Mouse (Mus musculus): Measurements from ENCODE around the gene Slc30a4.

Slc30a4 gene

GRCm38 (mm10) chr2:122702181-122703036 lies at the start of gene Slc30a4:
Gene Slc30a4, minus strand, starts transcription at chr2:122702663.
- peak; percentile 53 to 79 for DNase-seq (ENCODE audit: low spot score in 2 of 2)

- DNase-seq (ENCODE audit: low spot score in 2 of 2), result no peak
Measured at GRCm38 (mm10) chr2:122746461-122746860, 44.0 kb upstream of the Slc30a4 start.

GRCm38 (mm10) chr2:122739023-122739422 lies 36.6 kb upstream of the Slc30a4 start:
- no peak for DNase-seq (ENCODE audit: low spot score in 2 of 2)

- DNase-seq (ENCODE audit: low spot score in 2 of 2), result peak; percentile 87 to 90
Measured at GRCm38 (mm10) chr2:122737894-122738830, 35.7 kb upstream of the Slc30a4 start, which contains the start of gene Bloc1s6. Gene Bloc1s6, plus strand, starts transcription at chr2:122738503.

GRCm38 (mm10) chr2:122731456-122731855 lies 29.0 kb upstream of the Slc30a4 start:
- no peak for DNase-seq (ENCODE audit: low spot score in 2 of 2)

GRCm38 (mm10) chr2:122725604-122726003 lies 23.1 kb upstream of the Slc30a4 start:
- no peak for DNase-seq (ENCODE audit: low spot score in 2 of 2)

GRCm38 (mm10) chr2:122720564-122720963 lies 18.1 kb upstream of the Slc30a4 start:
- DNase-seq (ENCODE audit: low spot score in 2 of 2), result no peak

GRCm38 (mm10) chr2:122719232-122719631 lies 16.8 kb upstream of the Slc30a4 start:
- DNase-seq (ENCODE audit: low spot score in 2 of 2), result no peak

- no peak for DNase-seq (ENCODE audit: low spot score in 2 of 2)
Measured at GRCm38 (mm10) chr2:122716301-122716842, 13.9 kb upstream of the Slc30a4 start.

GRCm38 (mm10) chr2:122715148-122715692 lies 12.8 kb upstream of the Slc30a4 start:
- no peak for DNase-seq (ENCODE audit: low spot score in 2 of 2)

GRCm38 (mm10) chr2:122712848-122713247 lies 10.4 kb upstream of the Slc30a4 start:
- no peak for DNase-seq (ENCODE audit: low spot score in 2 of 2)

- DNase-seq (ENCODE audit: low spot score in 2 of 2), result no peak
Measured at GRCm38 (mm10) chr2:122711911-122712310, 9.4 kb upstream of the Slc30a4 start.

- DNase-seq (ENCODE audit: low spot score in 2 of 2), result no peak
Measured at GRCm38 (mm10) chr2:122709156-122709555, 6.7 kb upstream of the Slc30a4 start.

- no peak for DNase-seq (ENCODE audit: low spot score in 2 of 2)
Measured at GRCm38 (mm10) chr2:122708080-122708479, 5.6 kb upstream of the Slc30a4 start.

- no peak for DNase-seq (ENCODE audit: low spot score in 2 of 2)
Measured at GRCm38 (mm10) chr2:122704572-122704971, 2.1 kb upstream of the Slc30a4 start.

GRCm38 (mm10) chr2:122701871-122702180 lies 637 bp downstream of the Slc30a4 start:
- DNase-seq (ENCODE audit: low spot score in 2 of 2), result no peak

GRCm38 (mm10) chr2:122701012-122701411 lies 1.5 kb downstream of the Slc30a4 start:
- no peak for DNase-seq (ENCODE audit: low spot score in 2 of 2)

GRCm38 (mm10) chr2:122697526-122697925 lies 4.9 kb downstream of the Slc30a4 start:
- no peak for DNase-seq (ENCODE audit: low spot score in 2 of 2)

GRCm38 (mm10) chr2:122686665-122687064 lies 15.8 kb downstream of the Slc30a4 start:
- no peak for DNase-seq (ENCODE audit: low spot score in 2 of 2)

GRCm38 (mm10) chr2:122683641-122684040 lies 18.8 kb downstream of the Slc30a4 start:
- DNase-seq (ENCODE audit: low spot score in 2 of 2), result no peak

- DNase-seq (ENCODE audit: low spot score in 2 of 2), result no peak
Measured at GRCm38 (mm10) chr2:122682520-122682919, 19.9 kb downstream of the Slc30a4 start.
